19 mouse cellular contexts compared by ENCODE assay signal in the genomic region with DNA sequence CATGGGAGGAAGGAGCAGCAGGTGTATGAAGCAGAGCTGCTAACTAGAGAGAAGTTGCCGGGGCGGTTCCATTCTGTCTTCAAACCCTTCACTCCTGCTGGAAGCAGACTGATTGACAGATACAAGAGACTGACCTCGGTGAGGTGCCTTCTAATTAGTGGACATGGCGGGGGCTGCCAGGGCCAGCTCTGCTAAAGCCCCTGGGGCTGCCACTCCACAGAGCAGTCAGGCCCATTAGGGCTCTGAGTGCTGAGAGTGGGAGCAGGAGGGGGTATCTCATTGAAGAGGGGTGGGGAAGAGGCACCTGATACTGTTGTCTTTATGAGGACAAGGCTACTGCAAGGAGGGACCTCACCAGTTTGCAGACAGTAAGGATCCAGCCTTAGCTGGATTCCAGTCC. TPM values are rescaled to one million over a fixed set of nuclear protein-coding genes. Genes with fewer than 3 reads are reported as not detected.
A peak's percentile ranks its signal among the peaks of the same experiment; 100 is the strongest.
DNase-seq lines count a peak whose midpoint lies in the region; ATAC-seq and TF ChIP-seq lines count a peak whose summit lies in the region.
"Had no signal": no experiment of that assay in that cellular context is flagged by ENCODE, and none has a peak within 500 bp of the region (broad histone marks: within the 10 kb centered on the region; RNA-seq: fewer than 3 reads in every experiment).

No protein-coding gene starts in this region.

- H3K9ac ChIP-seq in hindbrain, embryonic 14.5 days, result no peak overlapping the region
- H3K9ac ChIP-seq in forebrain, embryonic 12.5 days, result no peak overlapping the region
- no peak overlapping the region for H3K9ac ChIP-seq in limb, embryonic 11.5 days (ENCODE audit: low read length)
- no peak overlapping the region for H3K9ac ChIP-seq in midbrain, postnatal 0 days (replicated peaks; ENCODE audit: low read length, poor library complexity, severe bottlenecking)
- H3K9ac ChIP-seq: hindbrain, embryonic 15.5 days had no signal

- no peak for ATAC-seq in hindbrain, embryonic 14.5 days (ENCODE audit: low FRiP score)
- peak; percentile 59 for ATAC-seq in forebrain, embryonic 12.5 days (ENCODE audit: low FRiP score)
- 0 out of 2 replicates have a peak, but pooled peaks have one; percentile 9 for ATAC-seq in limb, embryonic 11.5 days (ENCODE audit: insufficient number of reproducible peaks, low FRiP score, low TSS enrichment, low read depth)
- peak; percentile 47; the same call in 1 of the 2 replicates for ATAC-seq in midbrain, postnatal 0 days (ENCODE audit: low FRiP score)
- ATAC-seq in erythroblast, adult 5-6 weeks (replicated peaks; ENCODE audit: low FRiP score, poor library complexity, severe bottlenecking), result no peak

- no peaks in the 10 kb centered on the region for H3K27me3 ChIP-seq in hindbrain, embryonic 10.5 days (ENCODE audit: insufficient read depth, poor library complexity, severe bottlenecking)
- no peaks in the 10 kb centered on the region for H3K27me3 ChIP-seq in hindbrain, embryonic 14.5 days (ENCODE audit: control insufficient read depth, insufficient read depth, low read length)
- H3K27me3 ChIP-seq in forebrain, embryonic 12.5 days, result no peaks in the 10 kb centered on the region
- H3K27me3 ChIP-seq in limb, embryonic 11.5 days (ENCODE audit: control insufficient read depth, insufficient read depth, low read length), result no peaks in the 10 kb centered on the region
- H3K27me3 ChIP-seq in midbrain, postnatal 0 days (ENCODE audit: insufficient read depth, low read length), result no peaks in the 10 kb centered on the region
- H3K27me3 ChIP-seq in heart, embryonic 10.5 days (ENCODE audit: insufficient read depth, poor library complexity, severe bottlenecking), result no peaks in the 10 kb centered on the region
- H3K27me3 ChIP-seq: hindbrain, embryonic 15.5 days had no signal

- no peaks in the 10 kb centered on the region for H3K36me3 ChIP-seq in hindbrain, embryonic 10.5 days
- no peaks in the 10 kb centered on the region for H3K36me3 ChIP-seq in hindbrain, embryonic 14.5 days (replicated peaks; ENCODE audit: control insufficient read depth, insufficient read depth)
- H3K36me3 ChIP-seq in forebrain, embryonic 12.5 days (replicated peaks), result no peaks in the 10 kb centered on the region
- no peaks in the 10 kb centered on the region for H3K36me3 ChIP-seq in limb, embryonic 11.5 days (ENCODE audit: control insufficient read depth, insufficient read depth, low read length)
- H3K36me3 ChIP-seq in midbrain, postnatal 0 days (ENCODE audit: insufficient read depth, low read length), result no peaks in the 10 kb centered on the region
- H3K36me3 ChIP-seq in heart, embryonic 10.5 days, result no peaks in the 10 kb centered on the region
- H3K36me3 ChIP-seq: hindbrain, embryonic 15.5 days had no signal

- H3K4me1 ChIP-seq in hindbrain, embryonic 10.5 days (replicated peaks), result peaks cover 20% of the 10 kb centered on the region
- no peaks in the 10 kb centered on the region for H3K4me1 ChIP-seq in hindbrain, embryonic 14.5 days (replicated peaks; ENCODE audit: control insufficient read depth, insufficient read depth, low read length)
- H3K4me1 ChIP-seq in forebrain, embryonic 12.5 days, result peaks cover 21% of the 10 kb centered on the region
- peaks cover 9% of the 10 kb centered on the region for H3K4me1 ChIP-seq in limb, embryonic 11.5 days (ENCODE audit: control insufficient read depth, insufficient read depth, low read length)
- H3K4me1 ChIP-seq in midbrain, postnatal 0 days (ENCODE audit: insufficient read depth, low read length), result no peaks in the 10 kb centered on the region
- peaks cover 6% of the 10 kb centered on the region; the same call in 1 of the 2 replicates for H3K4me1 ChIP-seq in heart, embryonic 10.5 days
- H3K4me1 ChIP-seq: hindbrain, embryonic 15.5 days had no signal

- WGBS in hindbrain, embryonic 10.5 days, result 36% methylated on average over 4 of the region's 4 CpGs
- WGBS in hindbrain, embryonic 14.5 days, result 43% methylated on average over 4 of the region's 4 CpGs
- WGBS in forebrain, embryonic 12.5 days, result 6% methylated on average over 4 of the region's 4 CpGs
- WGBS in limb, embryonic 11.5 days, result 20% methylated on average over 4 of the region's 4 CpGs
- 31% methylated on average over 4 of the region's 4 CpGs for WGBS in midbrain, postnatal 0 days
- WGBS in heart, embryonic 10.5 days, result 40% methylated on average over 4 of the region's 4 CpGs

- H3K9me3 ChIP-seq in hindbrain, embryonic 10.5 days, result no peaks in the 10 kb centered on the region
- H3K9me3 ChIP-seq in hindbrain, embryonic 14.5 days (ENCODE audit: control insufficient read depth, low read length), result no peaks in the 10 kb centered on the region
- no peaks in the 10 kb centered on the region for H3K9me3 ChIP-seq in forebrain, embryonic 12.5 days
- H3K9me3 ChIP-seq in limb, embryonic 11.5 days (ENCODE audit: control insufficient read depth, low read length), result no peaks in the 10 kb centered on the region
- H3K9me3 ChIP-seq in midbrain, postnatal 0 days (ENCODE audit: low read length), result no peaks in the 10 kb centered on the region
- H3K9me3 ChIP-seq in heart, embryonic 10.5 days, result no peaks in the 10 kb centered on the region
- H3K9me3 ChIP-seq: hindbrain, embryonic 15.5 days had no signal

- peak overlapping the region; percentile 56; the same call in 1 of the 2 replicates for H3K27ac ChIP-seq in hindbrain, embryonic 10.5 days
- H3K27ac ChIP-seq in hindbrain, embryonic 14.5 days, result no peak overlapping the region
- no peak overlapping the region for H3K27ac ChIP-seq in forebrain, embryonic 12.5 days
- H3K27ac ChIP-seq in limb, embryonic 11.5 days (replicated peaks; ENCODE audit: low read depth, low read length), result no peak overlapping the region
- no peak overlapping the region for H3K27ac ChIP-seq in midbrain, postnatal 0 days (ENCODE audit: low read depth, low read length)
- no peak overlapping the region for H3K27ac ChIP-seq in heart, embryonic 10.5 days
- H3K27ac ChIP-seq: hindbrain, embryonic 15.5 days; left cerebral cortex, adult 2 months; stomach, postnatal 0 days had no signal

- H3K4me2 ChIP-seq in hindbrain, embryonic 14.5 days (replicated peaks), result no peak overlapping the region
- H3K4me2 ChIP-seq in forebrain, embryonic 12.5 days, result no peak overlapping the region
- no peak overlapping the region for H3K4me2 ChIP-seq in limb, embryonic 11.5 days (ENCODE audit: low read depth, severe bottlenecking)
- H3K4me2 ChIP-seq in midbrain, postnatal 0 days (ENCODE audit: low read depth, low read length, poor library complexity, severe bottlenecking), result no peak overlapping the region
- H3K4me2 ChIP-seq: hindbrain, embryonic 15.5 days had no signal

- DNase-seq in hindbrain, embryonic 10.5 days (ENCODE audit: low spot score), result no peak
- no peak for DNase-seq in hindbrain, embryonic 14.5 days (ENCODE audit: low spot score)
- no peak for DNase-seq in limb, embryonic 11.5 days (ENCODE audit: low spot score)
- DNase-seq in midbrain, postnatal 0 days (ENCODE audit: low spot score), result no peak
- no peak for DNase-seq in heart, embryonic 10.5 days (ENCODE audit: low spot score)
- no peak for DNase-seq in left cerebral cortex, adult 9 months (ENCODE audit: low spot score in 2 of 2)
- DNase-seq: cerebellum, postnatal 14 days; heart, adult 11 months; kidney, adult 11 months; kidney, postnatal 14 days; lung, adult 18-20 months; right cerebral cortex, postnatal 25 days; thymus, postnatal 14 days had no signal

- TF ChIP-seq CTCF in midbrain, postnatal 0 days (IDR thresholded peaks at IDR 0.05), result no peak

- no peak overlapping the region for H3K4me3 ChIP-seq in hindbrain, embryonic 10.5 days
- no peak overlapping the region for H3K4me3 ChIP-seq in hindbrain, embryonic 14.5 days (replicated peaks; ENCODE audit: low read length)
- no peak overlapping the region for H3K4me3 ChIP-seq in forebrain, embryonic 12.5 days (replicated peaks)
- no peak overlapping the region for H3K4me3 ChIP-seq in limb, embryonic 11.5 days (ENCODE audit: low read depth, low read length)
- H3K4me3 ChIP-seq in midbrain, postnatal 0 days (ENCODE audit: low read depth, low read length), result no peak overlapping the region
- no peak overlapping the region for H3K4me3 ChIP-seq in heart, embryonic 10.5 days
- H3K4me3 ChIP-seq: hindbrain, embryonic 15.5 days; left cerebral cortex, adult 2 months had no signal

RNA-seq across cellular contexts. Expression of gene Hexb, which starts 17.4 kb away (rescaled TPM):
- 18.7 and 23.4 TPM in 2 replicates for polyA plus RNA-seq in hindbrain, embryonic 10.5 days (2016; fragmentation: Nextera tagmentation; extraction: Ambion mirVana)
- polyA plus RNA-seq in hindbrain, embryonic 14.5 days (2014; fragmentation: Nextera tagmentation; extraction: Ambion mirVana), result 45.3 and 50.7 TPM in 2 replicates
- 18.4 and 20.6 TPM in 2 replicates for polyA plus RNA-seq in forebrain, embryonic 12.5 days (2016; fragmentation: Nextera tagmentation; extraction: Ambion mirVana)
- polyA plus RNA-seq in limb, embryonic 11.5 days (2014; fragmentation: Nextera tagmentation; extraction: Ambion mirVana), result 20.8 and 22.2 TPM in 2 replicates
- 55.1 and 70.5 TPM in 2 replicates for total RNA-seq in midbrain, postnatal 0 days (2014; rRNA removed)
- polyA plus RNA-seq in midbrain, postnatal 0 days (2015; fragmentation: Nextera tagmentation; extraction: Ambion mirVana), result 57.7 and 59.7 TPM in 2 replicates
- 23.3 and 24.9 TPM in 2 replicates for polyA plus RNA-seq in heart, embryonic 10.5 days (2016; fragmentation: Nextera tagmentation; extraction: Ambion mirVana)
- 43.3 and 54.6 TPM in 2 replicates for total RNA-seq in erythroblast, adult 5-6 weeks (2015; ENCODE audit: low replicate concordance)
- 18.8 and 34.1 TPM in 2 replicates for total RNA-seq in erythroblast, adult 5-6 weeks (2017; ENCODE audit: low replicate concordance)

RNA-seq across cellular contexts. Expression of gene Enc1, which starts 25.3 kb away (rescaled TPM):
- polyA plus RNA-seq in hindbrain, embryonic 10.5 days (2016; fragmentation: Nextera tagmentation; extraction: Ambion mirVana), result 11.2 and 18.6 TPM in 2 replicates
- 80.5 and 82.4 TPM in 2 replicates for polyA plus RNA-seq in hindbrain, embryonic 14.5 days (2014; fragmentation: Nextera tagmentation; extraction: Ambion mirVana)
- 23.9 and 26.9 TPM in 2 replicates for polyA plus RNA-seq in forebrain, embryonic 12.5 days (2016; fragmentation: Nextera tagmentation; extraction: Ambion mirVana)
- 6.7 and 7.3 TPM in 2 replicates for polyA plus RNA-seq in limb, embryonic 11.5 days (2014; fragmentation: Nextera tagmentation; extraction: Ambion mirVana)
- 326 and 348 TPM in 2 replicates for total RNA-seq in midbrain, postnatal 0 days (2014; rRNA removed)
- polyA plus RNA-seq in midbrain, postnatal 0 days (2015; fragmentation: Nextera tagmentation; extraction: Ambion mirVana), result 54.0 and 54.2 TPM in 2 replicates
- 3.9 and 4.2 TPM in 2 replicates for polyA plus RNA-seq in heart, embryonic 10.5 days (2016; fragmentation: Nextera tagmentation; extraction: Ambion mirVana)
- total RNA-seq in erythroblast, adult 5-6 weeks (2015; ENCODE audit: low replicate concordance), result 0.21 TPM in 1 of 2 replicates, not detected in the other
- total RNA-seq in erythroblast, adult 5-6 weeks (2017; ENCODE audit: low replicate concordance), result 0.17 and 0.56 TPM in 2 replicates
- total RNA-seq: MEL had no signal

Comparison
In these comparisons a context has a peak if more than half of its experiments do, and no peak if none do; other contexts are left out.
1. ATAC-seq: peak in forebrain, embryonic 12.5 days (single experiment), limb, embryonic 11.5 days (single experiment) and midbrain, postnatal 0 days (single experiment); none in hindbrain, embryonic 14.5 days (single experiment) and erythroblast, adult 5-6 weeks (single experiment).